Mouse (Mus musculus): ENCODE data around the gene Cdh23.

GRCm38 (mm10) chr10:60743681-60744080 lies 47.4 kb upstream of the Cdh23 start:
- TF ChIP-seq CTCF (IDR thresholded peaks at IDR 0.05; ENCODE audit: borderline replicate concordance, extremely low read depth, insufficient read depth, insufficient read length) (no peak), POLR2A (IDR thresholded peaks at IDR 0.05; ENCODE audit: borderline replicate concordance, extremely low read depth, insufficient read depth, insufficient read length, poor library complexity, severe bottlenecking) (no peak)

Data from brain, embryonic 14.5 days (tissue).